Mouse (Mus musculus) liver, adult 2 months (tissue): ENCODE data around the gene Dmp1.

Experiments used
- CTCF ChIP-seq: fragments of 200-500 bp; IDR thresholded peaks from 2 replicates; pipeline ENCODE4 v1.5.1; 2011; ENCODE audit warnings: low read depth, low read length, control low read depth
- POLR2A ChIP-seq: fragments of 200-500 bp; IDR thresholded peaks from 2 replicates; pipeline ENCODE4 v1.6.1; 2011; ENCODE audit warnings: low read length, control low read depth; ENCODE audit not compliant: insufficient read depth; ENCODE audit errors: extremely low read depth

DNA sequence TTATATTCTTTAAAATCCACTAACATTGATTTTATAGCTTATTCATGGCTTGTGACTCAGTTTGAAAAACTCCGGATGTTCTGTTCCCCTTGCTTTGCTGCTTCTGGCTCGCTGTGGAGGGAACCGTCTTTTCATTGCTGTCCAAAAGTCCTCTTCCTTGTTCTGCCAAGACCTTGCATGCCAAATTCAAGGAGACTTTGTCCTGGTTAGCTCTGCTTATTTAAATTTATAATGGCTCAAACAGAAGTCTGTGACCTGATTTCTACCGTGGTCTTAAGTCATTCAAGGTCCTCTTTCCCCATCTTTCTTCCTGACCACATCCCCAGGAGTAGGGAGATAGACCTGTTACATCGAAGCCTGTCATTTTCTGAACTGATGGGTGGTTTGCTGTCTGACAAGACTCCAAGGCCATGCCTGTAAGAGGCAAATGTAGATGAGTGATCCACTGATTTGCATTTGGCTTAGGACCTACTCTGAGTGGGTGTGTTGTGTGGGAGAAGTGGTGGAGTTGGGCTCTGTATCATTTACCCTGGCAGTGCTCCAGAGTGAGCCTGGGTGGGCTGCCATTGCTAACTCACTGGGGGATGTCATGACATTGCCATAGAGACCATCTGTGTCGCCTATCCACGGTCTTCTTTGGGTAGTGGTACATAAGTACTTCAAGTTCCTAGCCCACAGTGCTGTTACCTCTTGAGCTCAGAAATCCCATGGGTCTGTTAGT, 43.9 kb upstream of the Dmp1 start:
- TF ChIP-seq POLR2A, result no peak
- no peak for TF ChIP-seq CTCF
